Mouse (Mus musculus): ENCODE data around the gene Ppil1.

DNA sequence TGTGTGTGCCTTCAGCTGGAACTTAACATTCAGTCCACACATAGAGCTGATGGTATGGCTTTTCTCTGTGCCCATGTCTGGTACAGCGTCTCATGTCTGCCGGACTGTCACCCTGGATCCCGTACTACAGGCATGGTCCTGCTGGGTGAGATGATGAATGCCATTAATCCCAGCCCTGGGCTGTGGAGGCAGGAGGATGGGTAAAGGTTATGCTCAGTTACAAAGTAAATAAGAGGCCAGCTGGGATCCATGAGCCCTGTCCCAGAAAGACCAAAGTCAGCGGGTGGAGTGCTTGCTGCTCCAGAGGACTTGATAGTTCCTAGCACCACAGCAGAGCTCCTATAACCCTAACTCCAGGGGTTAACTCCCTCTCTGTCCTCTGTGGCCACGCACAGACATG lies 31.8 kb upstream of the Ppil1 start:
- TF ChIP-seq CTCF (IDR thresholded peaks at IDR 0.05; ENCODE audit: low read depth): no peak
- TF ChIP-seq EP300 (IDR thresholded peaks at IDR 0.05; ENCODE audit: low read depth): no peak

Data from liver, postnatal 0 days (tissue).